Mouse (Mus musculus) heart, adult 2 months (tissue): ENCODE measurements around the gene Cdk19.

Source experiments
- CTCF ChIP-seq: fragments of 200-600 bp; IDR thresholded peaks from 2 replicates; pipeline ENCODE4 v1.8.1; 2022; ENCODE audit warnings: antibody characterized with exemption, mild to moderate bottlenecking, moderate library complexity
- POLR2A ChIP-seq: fragments of 200-500 bp; IDR thresholded peaks from 2 replicates; pipeline ENCODE4 v1.6.1; 2011; ENCODE audit warnings: mild to moderate bottlenecking, low read depth, low read length, control low read depth; ENCODE audit not compliant: insufficient read depth

DNA sequence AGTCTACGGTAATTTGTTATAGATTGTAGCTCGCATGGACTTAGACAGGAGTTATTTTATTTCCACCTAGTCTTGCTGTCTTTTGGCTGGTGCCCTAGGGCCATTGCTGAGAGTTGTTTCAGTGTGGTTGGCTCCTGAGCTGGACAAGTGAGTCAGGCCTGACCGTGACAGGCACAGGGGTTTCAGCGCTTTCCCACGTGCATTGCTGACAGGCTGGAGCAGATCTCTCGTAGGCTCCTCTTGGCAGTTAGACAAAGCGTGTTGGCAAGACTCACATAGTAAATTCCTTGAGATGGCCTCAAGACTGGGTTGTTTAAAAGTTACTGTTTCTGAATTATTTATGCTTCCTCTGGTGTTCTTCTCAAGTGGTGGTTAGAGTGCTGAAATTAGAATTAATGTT, 77.6 kb downstream of the Cdk19 start:
- TF ChIP-seq CTCF (no peak), POLR2A (no peak)
